Mouse (Mus musculus) ES-CJ7 (cell line): ENCODE measurements around the gene Tmem131l.
A peak's percentile ranks its signal among the peaks of the same experiment; 100 is the strongest.
"Not testable (repeated sequence)": the region's sequence is repeated elsewhere in the genome, so short reads cannot be mapped to it uniquely, and the experiment has no call there.

ENCODE experiments used
- DNase-seq: peaks from one replicate; pipeline ENCODE4 v3.0.0; 2011; ENCODE audit warnings: low read depth, low spot score

Gene Tmem131l

GRCm38 (mm10) chr3:83915768-83916496 is 124.0 kb downstream of the Tmem131l start:
- DNase-seq: peak; percentile 66

- DNase-seq: no peak
These were observed 124.9 kb downstream of the Tmem131l start for GRCm38 (mm10) chr3:83915102-83915501.

- no peak for DNase-seq
These were observed 129.3 kb downstream of the Tmem131l start for GRCm38 (mm10) chr3:83910707-83911106.

- DNase-seq: no peak
These were observed 133.8 kb downstream of the Tmem131l start for GRCm38 (mm10) chr3:83906185-83906584.

GRCm38 (mm10) chr3:83905161-83905560 is 134.8 kb downstream of the Tmem131l start:
- DNase-seq: no peak

- no peak for DNase-seq
These were observed 135.6 kb downstream of the Tmem131l start for GRCm38 (mm10) chr3:83904176-83904958.

GRCm38 (mm10) chr3:83902943-83903342 is 137.0 kb downstream of the Tmem131l start:
- DNase-seq: no peak

GRCm38 (mm10) chr3:83902459-83902858 is 137.5 kb downstream of the Tmem131l start:
- no peak for DNase-seq

GRCm38 (mm10) chr3:83900756-83901373 is 139.1 kb downstream of the Tmem131l start:
- no peak for DNase-seq

GRCm38 (mm10) chr3:83899556-83899955 is 140.4 kb downstream of the Tmem131l start:
- DNase-seq: peak; percentile 74

GRCm38 (mm10) chr3:83898246-83898645 is 141.7 kb downstream of the Tmem131l start:
- no peak for DNase-seq

GRCm38 (mm10) chr3:83895811-83896210 is 144.2 kb downstream of the Tmem131l start:
- DNase-seq: peak; percentile 45

GRCm38 (mm10) chr3:83895111-83895510 is 144.9 kb downstream of the Tmem131l start:
- DNase-seq: no peak

- DNase-seq: no peak
These were observed 154.8 kb downstream of the Tmem131l start for GRCm38 (mm10) chr3:83885163-83885562.

- peak; percentile 62 for DNase-seq
These were observed 160.5 kb downstream of the Tmem131l start for GRCm38 (mm10) chr3:83879261-83880050.

GRCm38 (mm10) chr3:83878801-83879200 is 161.2 kb downstream of the Tmem131l start:
- peak; percentile 28 for DNase-seq

GRCm38 (mm10) chr3:83876299-83876698 is 163.7 kb downstream of the Tmem131l start:
- no peak for DNase-seq

GRCm38 (mm10) chr3:83875078-83875477 is 164.9 kb downstream of the Tmem131l start:
- not testable (repeated sequence) for DNase-seq

GRCm38 (mm10) chr3:83872853-83873252 is 167.1 kb downstream of the Tmem131l start:
- peak; percentile 91 for DNase-seq

- DNase-seq: peak; percentile 87
These were observed 168.0 kb downstream of the Tmem131l start for GRCm38 (mm10) chr3:83871962-83872361.

- DNase-seq: not testable (repeated sequence)
These were observed 168.4 kb downstream of the Tmem131l start for GRCm38 (mm10) chr3:83871559-83871958.
